ENCODE assay signal across 20 mouse cellular contexts in the genomic region with DNA sequence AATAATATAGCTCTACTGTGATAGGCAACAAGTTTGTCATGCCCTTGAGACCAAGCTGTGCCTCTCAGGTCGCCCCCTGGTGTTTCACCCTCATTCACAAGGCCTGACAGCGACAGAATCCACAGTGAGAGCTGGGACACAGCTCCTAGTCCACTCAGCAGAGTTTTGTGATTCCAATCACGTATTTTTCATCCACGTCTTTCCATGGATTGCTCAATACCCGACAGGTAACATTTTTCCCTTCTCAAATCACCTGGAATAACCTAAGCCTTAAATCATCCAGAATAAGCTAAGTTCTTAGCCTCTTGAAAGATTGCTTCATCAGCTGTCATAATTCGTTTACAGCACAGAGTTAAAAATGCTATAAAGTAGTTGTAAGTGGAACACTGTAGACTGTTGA.
DNase-seq lines count a peak whose midpoint lies in the region; ATAC-seq and TF ChIP-seq lines count a peak whose summit lies in the region.
"Had no signal": no experiment of that assay in that cellular context is flagged by ENCODE, and none has a peak within 500 bp of the region (broad histone marks: within the 10 kb centered on the region; RNA-seq: fewer than 3 reads in every experiment).

No protein-coding gene starts in this region.

- ATAC-seq in intestine, postnatal 0 days: no peak
- ATAC-seq in intestine, embryonic 16.5 days: no peak
- no peak for ATAC-seq in forebrain, embryonic 15.5 days (replicated peaks)
- ATAC-seq: liver, embryonic 12.5 days; Patski had no signal

- H3K27me3 ChIP-seq in intestine, postnatal 0 days (replicated peaks; ENCODE audit: control insufficient read depth, insufficient read depth, low read length): no peaks in the 10 kb centered on the region
- no peaks in the 10 kb centered on the region for H3K27me3 ChIP-seq in intestine, embryonic 16.5 days (replicated peaks; ENCODE audit: control insufficient read depth, insufficient read depth, low read length)
- H3K27me3 ChIP-seq in forebrain, embryonic 15.5 days: no peaks in the 10 kb centered on the region
- H3K27me3 ChIP-seq: forebrain, embryonic 12.5 days; hindbrain, embryonic 15.5 days; limb, embryonic 13.5 days; liver, embryonic 12.5 days; Patski had no signal

- WGBS in intestine, postnatal 0 days: 71% methylated on average over 6 of the region's 6 CpGs
- WGBS in intestine, embryonic 16.5 days: 78% methylated on average over 6 of the region's 6 CpGs
- 78% methylated on average over 6 of the region's 6 CpGs for WGBS in forebrain, embryonic 15.5 days

- no peak overlapping the region for H3K27ac ChIP-seq in intestine, postnatal 0 days (ENCODE audit: low read depth, low read length)
- no peak overlapping the region for H3K27ac ChIP-seq in intestine, embryonic 16.5 days (ENCODE audit: low read length)
- no peak overlapping the region for H3K27ac ChIP-seq in forebrain, embryonic 15.5 days (replicated peaks)
- H3K27ac ChIP-seq: forebrain, embryonic 12.5 days; hindbrain, embryonic 15.5 days; limb, embryonic 13.5 days; liver, embryonic 12.5 days had no signal

- H3K4me3 ChIP-seq in intestine, postnatal 0 days (ENCODE audit: low read depth, low read length): no peak overlapping the region
- no peak overlapping the region for H3K4me3 ChIP-seq in intestine, embryonic 16.5 days (ENCODE audit: low read length)
- no peak overlapping the region for H3K4me3 ChIP-seq in forebrain, embryonic 15.5 days
- H3K4me3 ChIP-seq: forebrain, embryonic 12.5 days; hindbrain, embryonic 15.5 days; limb, embryonic 13.5 days; liver, embryonic 12.5 days had no signal

- no peaks in the 10 kb centered on the region for H3K9me3 ChIP-seq in intestine, postnatal 0 days (ENCODE audit: control insufficient read depth)
- no peaks in the 10 kb centered on the region for H3K9me3 ChIP-seq in intestine, embryonic 16.5 days (ENCODE audit: control insufficient read depth, low read length)
- H3K9me3 ChIP-seq in forebrain, embryonic 15.5 days: no peaks in the 10 kb centered on the region
- H3K9me3 ChIP-seq: forebrain, embryonic 12.5 days; hindbrain, embryonic 15.5 days; limb, embryonic 13.5 days; liver, embryonic 12.5 days had no signal

- peak; percentile 9 for DNase-seq in thymus, postnatal 4 days
- DNase-seq in thymus, postnatal 0 days (ENCODE audit: low spot score): no peak
- peak; percentile 11 for DNase-seq in lung, postnatal 10 days
- no peak for DNase-seq in adipocyte (ENCODE audit: low spot score)
- DNase-seq: adrenal gland, adult 2 months; cerebellum, adult 18-20 months; cerebellum, postnatal 14 days; gastrocnemius, postnatal 36 days; kidney, adult 9 months; layer of hippocampus, adult 9-11 months; thymus, postnatal 14 days had no signal

- no peaks in the 10 kb centered on the region for H3K36me3 ChIP-seq in intestine, postnatal 0 days (ENCODE audit: control insufficient read depth, insufficient read depth)
- H3K36me3 ChIP-seq in intestine, embryonic 16.5 days (ENCODE audit: control insufficient read depth, insufficient read depth, low read length): no peaks in the 10 kb centered on the region
- H3K36me3 ChIP-seq in forebrain, embryonic 15.5 days: no peaks in the 10 kb centered on the region
- H3K36me3 ChIP-seq: forebrain, embryonic 12.5 days; hindbrain, embryonic 15.5 days; limb, embryonic 13.5 days; liver, embryonic 12.5 days had no signal

- peak; percentile 36 for TF ChIP-seq CTCF in intestine, postnatal 0 days (IDR thresholded peaks at IDR 0.05; ENCODE audit: low read depth)

- no peaks in the 10 kb centered on the region for H3K4me1 ChIP-seq in intestine, postnatal 0 days (replicated peaks; ENCODE audit: control insufficient read depth, insufficient read depth, low read length)
- no peaks in the 10 kb centered on the region for H3K4me1 ChIP-seq in intestine, embryonic 16.5 days (ENCODE audit: control insufficient read depth, insufficient read depth, low read length)
- no peaks in the 10 kb centered on the region for H3K4me1 ChIP-seq in forebrain, embryonic 15.5 days
- H3K4me1 ChIP-seq: forebrain, embryonic 12.5 days; hindbrain, embryonic 15.5 days; liver, embryonic 12.5 days had no signal

- H3K9ac ChIP-seq in intestine, postnatal 0 days (ENCODE audit: low read depth, low read length): no peak overlapping the region
- no peak overlapping the region for H3K9ac ChIP-seq in intestine, embryonic 16.5 days (ENCODE audit: low read depth, low read length)
- H3K9ac ChIP-seq in forebrain, embryonic 15.5 days (replicated peaks): no peak overlapping the region
- H3K9ac ChIP-seq: forebrain, embryonic 12.5 days; hindbrain, embryonic 15.5 days; limb, embryonic 13.5 days; liver, embryonic 12.5 days had no signal

- no peak overlapping the region for H3K4me2 ChIP-seq in intestine, postnatal 0 days (replicated peaks; ENCODE audit: low read depth)
- no peak overlapping the region for H3K4me2 ChIP-seq in intestine, embryonic 16.5 days (ENCODE audit: low read depth, low read length)
- H3K4me2 ChIP-seq in forebrain, embryonic 15.5 days (replicated peaks): no peak overlapping the region
- H3K4me2 ChIP-seq: forebrain, embryonic 12.5 days; hindbrain, embryonic 15.5 days; limb, embryonic 13.5 days; liver, embryonic 12.5 days; midbrain, embryonic 11.5 days had no signal

Comparison
In these comparisons a context has a peak if more than half of its experiments do, and no peak if none do; other contexts are left out.
1. DNase-seq: peak in thymus, postnatal 4 days (single experiment) and lung, postnatal 10 days (single experiment); none in thymus, postnatal 0 days (single experiment) and adipocyte (single experiment).